Mouse (Mus musculus) kidney, adult 2 months (tissue): ENCODE data around the gene Asap2.

Experiments
- CTCF ChIP-seq: fragments of 200-500 bp; conservative IDR thresholded peaks from 2 replicates; pipeline ENCODE4 v1.5.1; 2011; ENCODE audit warnings: low read depth, mild to moderate bottlenecking, control low read depth, low read length, moderate library complexity, mixed read lengths; ENCODE audit not compliant: insufficient read depth, insufficient read length
- POLR2A ChIP-seq: fragments of 200-500 bp; IDR thresholded peaks from one replicate; pipeline ENCODE4 v1.6.1; 2011; ENCODE audit warnings: low read depth, low read length, control low read depth

- no peak for TF ChIP-seq CTCF
- no peak for TF ChIP-seq POLR2A
Observed at GRCm38 (mm10) chr12:21128930-21129869, 138.9 kb downstream of the Asap2 start.
